Mouse (Mus musculus) liver, postnatal 0 days (tissue): ENCODE results near the gene Them5. TPM values are rescaled to one million over a fixed set of nuclear protein-coding genes. Genes with fewer than 3 reads are reported as not detected.

Source experiments
- ATAC-seq: fragments of 200-750 bp; cut with Nextera tagmentation; 2 replicates; pipeline ENCODE4 v1.8.0; 2017; ENCODE audit warnings: mild to moderate bottlenecking, moderate library complexity
- DNase-seq: peaks from one replicate; pipeline ENCODE4 v3.0.0-alpha.2; 2016
- H3K27ac ChIP-seq: fragments of 300-500 bp; sonication (generic); 2 replicates; pipeline ENCODE4 v1.5.1; 2014; ENCODE audit warnings: antibody characterized with exemption, moderate library complexity, mild to moderate bottlenecking, low read depth
- H3K27me3 ChIP-seq: fragments of 300-500 bp; sonication (generic); 2 replicates; pipeline ENCODE4 v1.6.1; 2014; ENCODE audit warnings: low read length, control low read depth, mixed read lengths; ENCODE audit not compliant: insufficient read depth
- H3K36me3 ChIP-seq: fragments of 300-500 bp; sonication (generic); replicated peaks from 2 replicates; pipeline ENCODE4 v1.6.1; 2014; ENCODE audit warnings: mild to moderate bottlenecking, control low read depth, low read length, moderate library complexity, mixed read lengths; ENCODE audit not compliant: insufficient read depth
- H3K4me1 ChIP-seq: fragments of 300-500 bp; sonication (generic); 2 replicates; pipeline ENCODE4 v1.6.1; 2014; ENCODE audit warnings: antibody characterized with exemption, mild to moderate bottlenecking, control low read depth; ENCODE audit not compliant: insufficient read depth
- H3K4me2 ChIP-seq: fragments of 300-500 bp; sonication (generic); 2 replicates; pipeline ENCODE4 v1.6.1; 2014; ENCODE audit warnings: low read depth, mild to moderate bottlenecking, low read length, moderate library complexity, mixed read lengths
- H3K4me3 ChIP-seq: fragments of 300-500 bp; sonication (generic); 2 replicates; pipeline ENCODE4 v1.5.1; 2014; ENCODE audit warnings: low read depth, low read length
- H3K9ac ChIP-seq: fragments of 300-500 bp; sonication (generic); replicated peaks from 2 replicates; pipeline ENCODE4 v1.6.1; 2014; ENCODE audit warnings: mild to moderate bottlenecking, moderate library complexity
- H3K9me3 ChIP-seq: fragments of 300-500 bp; sonication (generic); 2 replicates; pipeline ENCODE4 v1.6.1; 2016; ENCODE audit warnings: mild to moderate bottlenecking, control low read depth, low read length, mixed read lengths
- CTCF ChIP-seq: sonication (generic); IDR thresholded peaks from 2 replicates; pipeline ENCODE4 v1.5.1; 2016; ENCODE audit warnings: antibody characterized with exemption, low read depth
- EP300 ChIP-seq: IDR thresholded peaks from 2 replicates; pipeline ENCODE4 v1.6.1; 2016; ENCODE audit warnings: antibody characterized with exemption, low read depth, mild to moderate bottlenecking
- WGBS: fragments of 180-500 bp; shearing (Covaris S2); extraction: QIAGEN DNeasy Blood & Tissue Kit; methylation state at CpG from one replicate; pipeline ENCODE4 v1.1.7; 2014; ENCODE audit not compliant: insufficient replicate concordance; 5-methylcytosine and 5-hydroxymethylcytosine counted together
- polyA plus RNA-seq: library from polyadenylated mRNA; unstranded; fragments of >200 nt; fragmentation: Nextera tagmentation; extraction: Ambion mirVana; gene quantifications from 2 replicates; pipeline ENCODE4 v1.2.1, GENCODE M21; 2015

Them5 gene
- polyA plus RNA-seq, 1 experiment from 2014 or later = not detected

DNA sequence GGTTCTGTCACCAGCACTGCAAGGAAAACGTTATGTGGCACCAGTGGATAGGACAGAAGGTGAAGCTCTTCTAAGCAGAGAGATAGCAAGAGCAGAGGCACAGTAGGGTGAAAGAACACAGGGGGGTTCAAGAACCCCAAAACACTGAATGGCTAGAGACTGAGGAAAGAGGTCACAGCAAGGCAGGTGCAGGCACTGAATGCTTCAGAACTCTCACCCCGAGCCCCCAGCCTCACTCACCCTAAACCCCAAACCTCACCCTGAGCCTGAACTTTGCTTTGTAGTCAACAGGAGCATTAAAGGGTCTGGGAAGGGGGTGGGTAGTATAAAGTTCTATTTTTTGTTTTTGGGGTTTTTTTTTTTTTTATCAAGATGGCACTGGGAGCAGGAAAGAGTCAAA lies 6.2 kb downstream of the Them5 start:
- H3K4me1 ChIP-seq = no peaks in the 10 kb centered on the region
- ATAC-seq (no peak), DNase-seq (no peak)
- 52% methylated on average over 2 of the region's 2 CpGs for WGBS
- H3K27me3 ChIP-seq = no peaks in the 10 kb centered on the region
- H3K36me3 ChIP-seq = no peaks in the 10 kb centered on the region
- TF ChIP-seq EP300 (no peak), CTCF (no peak)
- no peak overlapping the region for H3K4me3 ChIP-seq
- no peaks in the 10 kb centered on the region; the same call in 1 of the 2 replicates for H3K9me3 ChIP-seq
- no peak overlapping the region for H3K4me2 ChIP-seq
- no peak overlapping the region for H3K27ac ChIP-seq
- H3K9ac ChIP-seq = no peak overlapping the region

DNA sequence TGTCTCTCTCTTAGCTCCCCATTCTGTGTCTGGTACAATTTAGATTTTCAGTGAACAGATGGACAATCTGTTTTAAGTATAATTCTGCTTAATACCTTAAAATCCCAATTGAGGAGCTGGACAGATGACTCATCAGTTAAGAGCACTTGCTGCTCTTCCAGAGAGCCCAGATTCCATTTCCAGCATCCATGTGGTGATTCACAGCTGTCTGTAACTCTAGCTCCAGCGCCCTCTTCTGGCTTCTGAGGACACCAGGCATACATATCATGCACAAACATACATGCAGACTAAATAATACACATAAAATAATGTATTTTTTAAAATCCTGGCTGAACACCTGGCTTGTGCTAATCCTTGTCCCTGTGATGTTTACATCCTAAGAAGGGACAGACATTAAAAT lies 18.9 kb downstream of the Them5 start:
- no peak overlapping the region for H3K9ac ChIP-seq
- no peak for TF ChIP-seq EP300
- peak; percentile 43 for TF ChIP-seq CTCF

DNA sequence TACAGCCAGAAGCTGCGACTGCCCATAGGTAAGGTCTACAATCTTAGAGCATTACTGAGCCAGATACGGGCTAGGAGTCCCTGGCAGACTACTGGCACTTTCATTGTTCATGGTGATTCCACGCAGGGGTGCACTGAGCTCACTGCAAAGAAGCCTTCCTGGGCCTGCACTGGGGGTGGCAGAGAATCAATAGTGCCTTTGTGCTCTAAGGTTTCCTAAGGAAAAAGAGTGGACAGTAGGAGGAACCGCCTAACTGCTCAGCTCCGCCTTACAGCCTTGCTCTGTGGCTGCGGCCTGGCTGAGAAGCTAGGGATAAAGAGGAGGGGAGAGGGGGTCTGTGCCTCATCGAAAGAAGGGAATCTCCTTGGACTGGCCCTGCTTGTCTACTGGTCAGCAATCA lies 20.2 kb downstream of the Them5 start, which contains the start of gene C2cd4d:
TSS of gene C2cd4d (plus strand) at position 301 of the 400 bp plus-strand sequence.
- ATAC-seq = no peak
- Histone ChIP-seq H3K27me3 (peaks cover 34% of the 10 kb centered on the region), H3K9ac (no peak within 1 kb of the TSS)

More for the DNA sequence above, 18.9 kb downstream of the Them5 start:
- Histone ChIP-seq H3K4me3 (no peak overlapping the region), H3K27me3 (peaks cover 34% of the 10 kb centered on the region), H3K27ac (no peak overlapping the region), H3K36me3 (no peaks in the 10 kb centered on the region), H3K9me3 (no peaks in the 10 kb centered on the region), H3K4me2 (no peak overlapping the region), H3K4me1 (peaks cover 4% of the 10 kb centered on the region; the same call in 1 of the 2 replicates)
- DNase-seq = no peak
- 0% methylated on average over 1 of the region's 1 CpGs for WGBS
- ATAC-seq = no peak

DNA sequence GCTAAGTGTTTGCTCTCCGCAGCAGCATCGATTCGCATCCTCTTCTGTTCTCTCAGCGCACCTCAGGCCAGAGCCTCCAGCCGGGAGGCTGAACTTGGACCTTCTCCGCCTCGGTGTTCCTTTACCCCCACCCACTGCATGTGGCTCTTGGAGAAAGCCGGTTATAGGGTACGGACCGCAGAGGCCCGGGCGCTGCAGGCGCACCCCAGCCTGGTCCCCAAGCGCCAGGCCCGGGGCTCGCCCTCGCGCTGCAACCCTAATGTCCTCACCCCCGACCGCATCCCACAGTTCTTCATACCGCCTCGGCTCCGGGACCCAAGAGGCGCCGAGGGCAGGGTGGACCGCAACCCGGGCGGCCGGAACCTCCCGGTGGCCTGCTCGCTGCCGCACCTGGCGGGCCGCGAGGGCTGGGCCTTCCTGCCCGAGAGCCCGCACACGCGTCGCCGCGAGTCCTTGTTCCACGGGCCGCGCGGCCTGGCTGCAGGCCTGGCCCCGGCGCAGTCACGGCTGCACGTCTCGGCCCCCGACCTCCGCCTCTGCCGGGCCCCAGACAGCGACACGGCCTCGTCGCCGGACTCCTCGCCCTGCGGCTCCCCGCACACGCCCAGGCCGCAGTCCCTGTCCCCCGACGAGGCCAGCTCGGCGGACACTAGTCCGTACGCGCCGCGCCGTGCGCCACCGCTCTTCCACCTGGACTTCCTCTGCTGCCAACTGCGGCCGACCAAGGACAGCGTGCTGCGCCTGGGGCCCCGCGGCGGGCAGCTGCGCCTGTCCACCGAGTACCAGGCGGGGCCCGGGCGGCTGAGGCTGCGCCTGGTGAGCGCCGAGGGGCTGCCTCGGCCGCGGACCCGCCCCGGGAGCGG lies 21.6 kb downstream of the Them5 start:
- peak overlapping the region; percentile 66 for H3K4me2 ChIP-seq
- H3K9me3 ChIP-seq = no peaks in the 10 kb centered on the region
- H3K27me3 ChIP-seq = peaks cover 34% of the 10 kb centered on the region
- ATAC-seq = peak; percentile 56
- peak overlapping the region; percentile 50 for H3K9ac ChIP-seq
- no peak overlapping the region for H3K27ac ChIP-seq
- H3K36me3 ChIP-seq = no peaks in the 10 kb centered on the region
- DNase-seq = peak; percentile 40
- 7% methylated on average over 85 of the region's 97 CpGs for WGBS
- TF ChIP-seq CTCF (no peak), EP300 (no peak)
- peaks cover 9% of the 10 kb centered on the region; the same call in 1 of the 2 replicates for H3K4me1 ChIP-seq
- H3K4me3 ChIP-seq = peak overlapping the region; percentile 42

More for the DNA sequence above, 20.2 kb downstream of the Them5 start, which contains the start of gene C2cd4d:
- Histone ChIP-seq H3K27ac (no peak within 1 kb of the TSS), H3K36me3 (no peaks in the 10 kb centered on the region), H3K4me1 (peaks cover 4% of the 10 kb centered on the region; the same call in 1 of the 2 replicates), H3K4me3 (peak within 1 kb of the TSS; percentile 42), H3K4me2 (peak within 1 kb of the TSS; percentile 66), H3K9me3 (no peaks in the 10 kb centered on the region)
- DNase-seq = no peak
- WGBS = 67% methylated on average over 7 of the region's 7 CpGs
- no peak for TF ChIP-seq CTCF
- TF ChIP-seq EP300 = no peak

GRCm38 (mm10) chr3:94364154-94364526 lies 22.2 kb downstream of the Them5 start:
- 9% methylated on average over 18 of the region's 23 CpGs for WGBS
- H3K4me3 ChIP-seq = peak overlapping the region; percentile 42
- TF ChIP-seq CTCF = no peak
- no peak for TF ChIP-seq EP300
- H3K9ac ChIP-seq = peak overlapping the region; percentile 50; the same call in 1 of the 2 replicates
- ATAC-seq (no peak), DNase-seq (no peak)
- no peak overlapping the region for H3K27ac ChIP-seq
- peak overlapping the region; percentile 66 for H3K4me2 ChIP-seq
- no peaks in the 10 kb centered on the region for H3K9me3 ChIP-seq
- H3K27me3 ChIP-seq = peaks cover 34% of the 10 kb centered on the region
- peaks cover 9% of the 10 kb centered on the region; the same call in 1 of the 2 replicates for H3K4me1 ChIP-seq
- H3K36me3 ChIP-seq = no peaks in the 10 kb centered on the region

GRCm38 (mm10) chr3:94366761-94367160 lies 24.9 kb downstream of the Them5 start:
- no peak overlapping the region for H3K4me2 ChIP-seq
- H3K9ac ChIP-seq = no peak overlapping the region
- no peak for TF ChIP-seq EP300
- TF ChIP-seq CTCF = peak; percentile 93
- H3K4me3 ChIP-seq = no peak overlapping the region
- peaks cover 29% of the 10 kb centered on the region for H3K27me3 ChIP-seq
- ATAC-seq = peak; percentile 40
- 16% methylated on average over 3 of the region's 3 CpGs for WGBS
- peaks cover 16% of the 10 kb centered on the region for H3K4me1 ChIP-seq
- H3K36me3 ChIP-seq = no peaks in the 10 kb centered on the region
- DNase-seq = peak; percentile 80
- H3K9me3 ChIP-seq = no peaks in the 10 kb centered on the region
- H3K27ac ChIP-seq = no peak overlapping the region
